Comparison of ENCODE assay signal across 8 mouse cellular contexts in the genomic region with DNA sequence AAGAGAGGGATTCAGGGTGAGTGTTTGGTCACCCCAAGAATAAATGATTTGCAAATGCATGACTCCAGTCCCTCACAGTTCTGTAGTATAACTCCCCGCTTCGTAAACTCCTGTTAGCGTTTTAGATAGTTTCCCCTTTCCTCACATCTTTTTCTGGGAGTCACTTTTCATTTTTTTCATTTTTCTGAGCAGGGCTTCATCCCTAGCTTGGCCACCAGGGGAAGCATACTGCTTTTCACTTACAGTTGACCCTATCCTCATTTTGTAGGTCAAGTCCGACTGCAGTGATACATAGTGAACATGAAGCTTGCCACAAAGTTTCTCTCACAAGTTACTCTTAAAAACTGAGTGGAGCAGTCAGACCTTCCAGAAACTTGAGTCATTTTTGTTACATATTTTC. TPM values are rescaled to one million over a fixed set of nuclear protein-coding genes. Genes with fewer than 3 reads are reported as not detected.
DNase-seq lines count a peak whose midpoint lies in the region; ATAC-seq and TF ChIP-seq lines count a peak whose summit lies in the region.

No protein-coding gene starts in this region.

- H3K4me2 ChIP-seq in embryonic facial prominence, embryonic 11.5 days (ENCODE audit: low read depth, low read length), result peak overlapping the region; percentile 84
- peak overlapping the region; percentile 93 for H3K4me2 ChIP-seq in midbrain, embryonic 12.5 days (replicated peaks)

- ATAC-seq in embryonic facial prominence, embryonic 11.5 days (replicated peaks; ENCODE audit: insufficient number of reproducible peaks, low FRiP score, low TSS enrichment, low read depth), result no peak
- ATAC-seq in midbrain, embryonic 12.5 days (ENCODE audit: low FRiP score, low read depth), result no peak

- DNase-seq in thymus, adult 2 months, result peak; percentile 17
- no peak for DNase-seq in thymus, adult 18-20 months
- DNase-seq in embryonic facial prominence, embryonic 11.5 days (ENCODE audit: low spot score), result peak; percentile 71
- DNase-seq in heart, postnatal 14 days, result peak; percentile 10 to 46
- peak; percentile 44 for DNase-seq in limb, embryonic 10.5 days (ENCODE audit: low spot score)
- DNase-seq in ovary, adult 18-20 months (ENCODE audit: low spot score), result no peak
- no peak for DNase-seq in layer of hippocampus, adult 9-10 months (ENCODE audit: low spot score)

- H3K9me3 ChIP-seq in embryonic facial prominence, embryonic 11.5 days (replicated peaks; ENCODE audit: control insufficient read depth, low read length), result no peaks in the 10 kb centered on the region
- H3K9me3 ChIP-seq in limb, embryonic 10.5 days (replicated peaks), result no peaks in the 10 kb centered on the region
- 0 out of 2 replicates have a peak, but pooled peaks cover 2% of the 10 kb centered on the region for H3K9me3 ChIP-seq in midbrain, embryonic 12.5 days

- no peak for TF ChIP-seq CTCF in thymus, adult 2 months (IDR thresholded peaks at IDR 0.05; ENCODE audit: borderline replicate concordance, control insufficient read depth, extremely low read depth, insufficient read depth, low read length, poor library complexity)

- WGBS in thymus, adult 2 months, result 17% methylated on average over 4 of the region's 4 CpGs
- WGBS in embryonic facial prominence, embryonic 11.5 days, result 40% methylated on average over 4 of the region's 4 CpGs
- 59% methylated on average over 4 of the region's 4 CpGs for WGBS in limb, embryonic 10.5 days
- WGBS in midbrain, embryonic 12.5 days, result 42% methylated on average over 4 of the region's 4 CpGs

- H3K27ac ChIP-seq in thymus, adult 2 months (ENCODE audit: control insufficient read depth, insufficient read depth, low read length), result no peak overlapping the region
- no peak overlapping the region for H3K27ac ChIP-seq in embryonic facial prominence, embryonic 11.5 days (replicated peaks; ENCODE audit: low read depth, low read length)
- H3K27ac ChIP-seq in limb, embryonic 10.5 days, result no peak overlapping the region
- H3K27ac ChIP-seq in midbrain, embryonic 12.5 days (replicated peaks), result no peak overlapping the region

- intact Hi-C loops in heart, postnatal 14 days (cut with DNase I), result no loop called here

- H3K4me1 ChIP-seq in thymus, adult 2 months (replicated peaks; ENCODE audit: control insufficient read depth, insufficient read depth, low read length), result peaks cover 6% of the 10 kb centered on the region
- H3K4me1 ChIP-seq in embryonic facial prominence, embryonic 11.5 days (ENCODE audit: control insufficient read depth, insufficient read depth, low read length), result no peaks in the 10 kb centered on the region
- peaks cover 30% of the 10 kb centered on the region for H3K4me1 ChIP-seq in limb, embryonic 10.5 days
- H3K4me1 ChIP-seq in midbrain, embryonic 12.5 days, result peaks cover 18% of the 10 kb centered on the region

- H3K9ac ChIP-seq in embryonic facial prominence, embryonic 11.5 days (replicated peaks; ENCODE audit: low read length), result no peak overlapping the region; the same call in 1 of the 2 replicates
- H3K9ac ChIP-seq in midbrain, embryonic 12.5 days (replicated peaks), result peak overlapping the region; percentile 94; the same call in 1 of the 2 replicates

- TF ChIP-seq POLR2A in thymus, adult 2 months (IDR thresholded peaks at IDR 0.05; ENCODE audit: control insufficient read depth, extremely low read depth, insufficient read depth, low read length, poor library complexity), result no peak

- H3K27me3 ChIP-seq in thymus, adult 2 months (ENCODE audit: control insufficient read depth, insufficient read depth, low read length), result no peaks in the 10 kb centered on the region
- H3K27me3 ChIP-seq in embryonic facial prominence, embryonic 11.5 days (ENCODE audit: control insufficient read depth, insufficient read depth, low read length), result no peaks in the 10 kb centered on the region
- no peaks in the 10 kb centered on the region for H3K27me3 ChIP-seq in limb, embryonic 10.5 days (ENCODE audit: low read depth, poor library complexity, severe bottlenecking)
- no peaks in the 10 kb centered on the region for H3K27me3 ChIP-seq in midbrain, embryonic 12.5 days

- H3K36me3 ChIP-seq in thymus, adult 2 months (ENCODE audit: control insufficient read depth, insufficient read depth, low read length), result no peaks in the 10 kb centered on the region
- no peaks in the 10 kb centered on the region; the same call in 1 of the 2 replicates for H3K36me3 ChIP-seq in embryonic facial prominence, embryonic 11.5 days (replicated peaks; ENCODE audit: control insufficient read depth, insufficient read depth, low read depth, low read length)
- H3K36me3 ChIP-seq in limb, embryonic 10.5 days, result peaks cover 36% of the 10 kb centered on the region
- peaks cover 12% of the 10 kb centered on the region for H3K36me3 ChIP-seq in midbrain, embryonic 12.5 days

- H3K4me3 ChIP-seq in thymus, adult 2 months (ENCODE audit: control insufficient read depth, insufficient read depth, low read length), result no peak overlapping the region
- H3K4me3 ChIP-seq in embryonic facial prominence, embryonic 11.5 days (ENCODE audit: low read depth, low read length), result peak overlapping the region; percentile 96
- peak overlapping the region; percentile 99 for H3K4me3 ChIP-seq in limb, embryonic 10.5 days
- peak overlapping the region; percentile 93 for H3K4me3 ChIP-seq in midbrain, embryonic 12.5 days

RNA-seq across cellular contexts. Expression of a gene that starts 2.0 kb away (rescaled TPM):
- 21.9 and 24.4 TPM in 2 replicates for polyA plus RNA-seq in thymus, adult 2 months (2012; rRNA removed)
- 13.6 and 16.9 TPM in 2 replicates for polyA plus RNA-seq in embryonic facial prominence, embryonic 11.5 days (2014; fragmentation: Nextera tagmentation; extraction: Ambion mirVana)
- total RNA-seq in heart, postnatal 14 days (2021), result 10 to 100 TPM; 22.0 to 22.3 TPM
- 7.9 and 9.1 TPM in 2 replicates for polyA plus RNA-seq in limb, embryonic 10.5 days (2016; fragmentation: Nextera tagmentation; extraction: Ambion mirVana)
- 8.4 and 8.5 TPM in 2 replicates for polyA plus RNA-seq in midbrain, embryonic 12.5 days (2016; fragmentation: Nextera tagmentation; extraction: Ambion mirVana)

Comparison
In these comparisons a context has a peak if more than half of its experiments do, and no peak if none do; other contexts are left out.
1. DNase-seq: peak in thymus, adult 2 months (single experiment), embryonic facial prominence, embryonic 11.5 days (single experiment), heart, postnatal 14 days (2 of 2) and limb, embryonic 10.5 days (single experiment); none in thymus, adult 18-20 months (0 of 2), ovary, adult 18-20 months (single experiment) and layer of hippocampus, adult 9-10 months (single experiment).